Mouse (Mus musculus) limb, embryonic 13.5 days (tissue): Measurements from ENCODE around the gene Paics. TPM values are rescaled to one million over a fixed set of nuclear protein-coding genes. Genes with fewer than 3 reads are reported as not detected.

Experiments used
- ATAC-seq: fragments of 200-750 bp; cut with Nextera tagmentation; 2 replicates; pipeline ENCODE4 v1.8.0; 2017; ENCODE audit warnings: low read depth, moderate number of reproducible peaks, moderate TSS enrichment; ENCODE audit not compliant: low FRiP score
- H3K27ac ChIP-seq: fragments of 300-500 bp; sonication (generic); 2 replicates; pipeline ENCODE4 v1.5.1; 2015; ENCODE audit warnings: inconsistent platforms, mild to moderate bottlenecking, moderate library complexity
- H3K27me3 ChIP-seq: fragments of 300-500 bp; sonication (generic); 2 replicates; pipeline ENCODE4 v1.6.1; 2015; ENCODE audit warnings: mild to moderate bottlenecking, inconsistent platforms
- H3K36me3 ChIP-seq: fragments of 300-500 bp; sonication (generic); 2 replicates; pipeline ENCODE4 v1.6.1; 2015; ENCODE audit warnings: inconsistent platforms, mild to moderate bottlenecking, moderate library complexity
- H3K4me1 ChIP-seq: fragments of 300-500 bp; sonication (generic); 2 replicates; pipeline ENCODE4 v1.6.1; 2015; ENCODE audit warnings: inconsistent platforms
- H3K4me2 ChIP-seq: fragments of 300-500 bp; sonication (generic); replicated peaks from 2 replicates; pipeline ENCODE4 v1.6.1; 2015; ENCODE audit warnings: inconsistent platforms, mild to moderate bottlenecking, moderate library complexity
- H3K4me3 ChIP-seq: fragments of 300-500 bp; sonication (generic); 2 replicates; pipeline ENCODE4 v1.5.1; 2015; ENCODE audit warnings: moderate library complexity, mild to moderate bottlenecking, inconsistent platforms
- H3K9ac ChIP-seq: fragments of 300-500 bp; sonication (generic); 2 replicates; pipeline ENCODE4 v1.6.1; 2015; ENCODE audit warnings: mild to moderate bottlenecking, inconsistent platforms
- H3K9me3 ChIP-seq: fragments of 300-500 bp; sonication (generic); 2 replicates; pipeline ENCODE4 v1.6.1; 2016; ENCODE audit warnings: inconsistent platforms
- WGBS: fragments of 180-500 bp; shearing (Covaris S2); methylation state at CpG from one replicate; pipeline ENCODE4 v1.1.7; 2015; 5-methylcytosine and 5-hydroxymethylcytosine counted together
- polyA plus RNA-seq: library from polyadenylated mRNA; unstranded; fragments of >200 nt; fragmentation: Nextera tagmentation; extraction: Ambion mirVana; gene quantifications from 2 replicates; pipeline ENCODE4 v1.2.1, GENCODE M21; 2015

The Paics gene
- polyA plus RNA-seq, 1 experiment from 2014 or later, result 323 TPM

DNA sequence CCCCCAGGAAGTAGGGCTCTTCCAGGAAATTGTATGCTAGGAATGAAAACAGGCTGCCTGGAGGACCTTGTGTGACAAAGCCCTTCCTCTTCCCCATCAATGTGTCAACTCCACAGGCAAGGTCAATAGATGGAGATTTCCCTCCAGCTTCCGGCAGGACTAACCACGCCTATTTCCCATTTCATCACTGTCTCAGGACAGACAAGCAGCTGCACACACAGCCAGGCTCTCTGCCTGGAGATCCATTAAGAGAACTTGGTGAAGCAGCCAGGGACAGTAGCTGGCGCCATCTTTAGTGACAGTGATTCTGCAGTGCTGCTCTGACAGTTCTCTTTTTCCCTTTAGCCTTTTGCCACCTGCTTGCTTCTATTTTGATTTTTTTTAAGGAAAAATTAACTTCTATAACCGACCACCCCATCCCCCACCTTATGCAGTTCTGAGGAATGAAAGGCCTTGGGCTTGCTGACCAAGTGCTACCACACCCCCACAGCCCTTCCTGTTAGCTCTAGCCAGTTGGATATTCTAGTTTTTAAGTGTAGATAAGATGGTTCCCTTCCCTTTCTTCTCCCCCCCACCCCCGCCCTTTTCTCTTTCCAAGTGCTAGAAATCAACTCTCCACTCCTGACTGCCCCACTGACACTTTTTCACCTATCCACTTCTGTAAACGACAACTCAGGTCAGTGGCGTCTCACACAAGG, 21.8 kb upstream of the Paics start:
- no peak overlapping the region for H3K4me2 ChIP-seq
- ATAC-seq, result no peak

DNA sequence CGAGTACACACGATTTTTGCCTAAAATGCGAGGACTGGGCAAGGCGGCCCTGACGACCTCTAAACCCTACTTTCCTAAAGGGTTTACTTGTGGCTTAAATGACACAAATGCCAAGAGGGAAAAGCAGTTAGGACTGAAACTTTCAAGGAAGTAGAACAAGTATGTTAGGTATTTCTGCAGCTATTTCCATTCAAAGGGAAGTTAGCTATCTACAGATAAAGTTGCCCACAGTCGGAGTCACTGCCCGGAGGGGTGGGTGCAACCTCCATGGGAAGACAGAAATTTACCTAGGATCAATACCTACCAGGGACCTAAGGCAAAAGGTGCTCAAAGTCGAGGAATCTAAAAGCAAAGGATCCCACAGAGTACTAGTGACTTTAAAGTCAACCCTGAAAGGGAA, 11.4 kb upstream of the Paics start:
- no peak overlapping the region for H3K4me3 ChIP-seq
- WGBS, result 94% methylated on average over 8 of the region's 8 CpGs
- H3K27ac ChIP-seq, result no peak overlapping the region
- ATAC-seq, result no peak
- H3K4me2 ChIP-seq, result no peak overlapping the region
- peaks cover under 1% of the 10 kb centered on the region; the same call in 1 of the 2 replicates for H3K4me1 ChIP-seq
- H3K9me3 ChIP-seq, result no peaks in the 10 kb centered on the region
- H3K9ac ChIP-seq, result no peak overlapping the region
- H3K27me3 ChIP-seq, result no peaks in the 10 kb centered on the region
- H3K36me3 ChIP-seq, result peaks cover 14% of the 10 kb centered on the region

More for the DNA sequence above, 21.8 kb upstream of the Paics start:
- peaks cover 18% of the 10 kb centered on the region for H3K4me1 ChIP-seq
- 74% methylated on average over 7 of the region's 7 CpGs for WGBS
- peaks cover 28% of the 10 kb centered on the region for H3K36me3 ChIP-seq
- no peak overlapping the region for H3K4me3 ChIP-seq
- H3K27me3 ChIP-seq, result no peaks in the 10 kb centered on the region
- H3K27ac ChIP-seq, result no peak overlapping the region; the same call in 1 of the 2 replicates
- no peaks in the 10 kb centered on the region for H3K9me3 ChIP-seq
- no peak overlapping the region for H3K9ac ChIP-seq

DNA sequence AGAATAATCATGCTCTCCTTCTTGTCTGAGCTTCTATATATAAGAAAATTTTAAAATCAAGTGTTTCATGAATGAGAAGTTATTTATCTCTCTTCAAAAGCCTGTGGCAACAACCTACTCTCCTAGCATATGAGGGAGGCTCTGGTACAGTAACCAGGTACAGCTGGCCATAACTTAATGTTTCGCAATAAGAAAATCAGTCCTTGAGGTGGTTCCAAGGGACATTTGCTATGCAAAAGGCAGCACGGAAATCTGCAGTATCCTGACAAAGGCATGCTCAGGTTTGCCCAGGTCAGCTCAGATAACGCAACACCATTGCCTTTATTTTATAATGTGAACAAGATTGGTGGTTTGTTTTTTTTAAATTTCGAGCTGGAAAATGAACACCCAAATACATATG, 9.1 kb upstream of the Paics start:
- 83% methylated on average over 4 of the region's 4 CpGs for WGBS
- no peak for ATAC-seq

DNA sequence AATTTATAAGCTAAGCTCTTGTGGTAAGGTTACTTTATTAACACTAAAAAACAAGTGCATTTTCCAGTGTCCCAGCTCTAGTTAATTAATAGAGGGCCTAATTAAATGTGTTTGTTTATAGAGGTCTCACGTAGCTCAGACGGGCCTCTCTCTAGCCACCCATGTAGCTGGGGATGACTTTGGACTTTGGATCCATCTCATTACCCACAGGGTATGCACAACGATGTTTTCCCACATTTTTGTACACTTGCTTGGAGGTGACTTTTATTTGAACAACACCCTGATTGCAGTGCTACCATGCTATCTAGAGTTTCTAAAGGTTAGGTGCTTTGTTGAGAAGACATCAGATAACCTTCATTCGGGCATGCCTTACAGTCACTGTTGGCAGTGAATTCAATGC, 8.6 kb upstream of the Paics start:
- H3K9ac ChIP-seq, result no peak overlapping the region

More for the DNA sequence above, 9.1 kb upstream of the Paics start:
- Histone ChIP-seq H3K9me3 (no peaks in the 10 kb centered on the region), H3K9ac (no peak overlapping the region), H3K4me1 (peaks cover 14% of the 10 kb centered on the region), H3K27me3 (no peaks in the 10 kb centered on the region), H3K27ac (no peak overlapping the region), H3K4me3 (no peak overlapping the region), H3K4me2 (no peak overlapping the region), H3K36me3 (peaks cover 21% of the 10 kb centered on the region)

DNA sequence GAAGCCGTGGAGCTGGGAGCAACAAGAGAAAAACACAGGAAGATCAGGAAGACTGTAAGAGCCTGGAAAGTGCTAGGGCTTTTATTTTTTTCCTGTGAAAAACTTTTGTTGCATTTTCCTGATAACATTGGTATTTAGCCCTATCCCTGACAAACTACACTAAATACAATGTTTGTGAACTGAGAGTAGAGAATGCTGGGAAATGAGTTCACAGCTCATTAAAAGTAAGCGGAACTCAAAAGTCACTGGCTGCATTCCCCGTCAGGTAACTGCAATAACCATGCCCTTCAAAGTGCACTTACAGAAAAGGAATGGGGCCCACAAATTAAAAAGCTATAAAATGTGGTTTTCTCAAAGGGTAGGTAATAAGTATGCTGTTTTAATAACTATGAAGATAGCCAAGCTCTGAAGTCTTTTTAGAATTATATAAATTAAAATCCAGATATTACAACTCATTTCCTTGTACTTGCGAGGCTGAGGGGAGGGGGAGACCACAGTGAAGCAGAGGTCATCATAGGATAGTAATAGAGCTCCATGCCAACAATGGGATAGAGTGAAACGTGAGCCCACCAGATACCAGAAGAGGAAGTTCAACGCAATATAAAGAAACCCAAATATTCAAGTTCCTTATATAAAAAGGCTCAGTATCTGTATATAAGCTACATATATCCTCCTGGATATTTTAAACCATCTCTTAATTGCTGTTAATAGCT, 6.0 kb upstream of the Paics start:
- Histone ChIP-seq H3K36me3 (peaks cover 20% of the 10 kb centered on the region), H3K27me3 (no peaks in the 10 kb centered on the region), H3K9me3 (no peaks in the 10 kb centered on the region), H3K27ac (no peak overlapping the region), H3K9ac (no peak overlapping the region), H3K4me1 (peaks cover 27% of the 10 kb centered on the region), H3K4me3 (no peak overlapping the region), H3K4me2 (no peak overlapping the region)
- no peak for ATAC-seq
- WGBS, result 38% methylated on average over 6 of the region's 6 CpGs

More for the DNA sequence above, 8.6 kb upstream of the Paics start:
- no peak for ATAC-seq
- WGBS, result 77% methylated on average over 4 of the region's 4 CpGs
- peaks cover 18% of the 10 kb centered on the region for H3K4me1 ChIP-seq
- H3K4me3 ChIP-seq, result no peak overlapping the region
- no peaks in the 10 kb centered on the region for H3K9me3 ChIP-seq
- no peak overlapping the region for H3K27ac ChIP-seq
- no peaks in the 10 kb centered on the region for H3K27me3 ChIP-seq
- no peak overlapping the region for H3K4me2 ChIP-seq
- peaks cover 21% of the 10 kb centered on the region for H3K36me3 ChIP-seq

DNA sequence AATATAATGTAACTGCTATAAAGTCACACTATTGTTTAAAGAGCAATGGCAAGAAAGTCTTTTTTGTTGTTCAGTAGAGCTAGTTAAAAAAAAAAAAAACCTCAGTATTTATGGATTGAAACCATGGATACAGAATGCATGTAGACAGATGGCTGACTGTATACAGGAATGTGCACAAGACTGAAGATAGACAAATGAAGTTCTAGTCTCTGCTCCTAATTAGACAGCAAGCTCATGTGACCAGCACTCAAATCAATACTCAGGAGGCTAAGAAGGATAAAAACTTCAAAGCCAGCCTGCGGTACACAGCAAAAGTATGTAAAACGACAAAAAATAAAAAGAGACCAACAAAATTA, 5.5 kb upstream of the Paics start:
- WGBS, result 63% methylated on average over 2 of the region's 2 CpGs
- H3K27me3 ChIP-seq, result no peaks in the 10 kb centered on the region
- no peaks in the 10 kb centered on the region for H3K9me3 ChIP-seq
- H3K9ac ChIP-seq, result no peak overlapping the region
- peaks cover 16% of the 10 kb centered on the region for H3K36me3 ChIP-seq
- H3K27ac ChIP-seq, result no peak overlapping the region
- peaks cover 30% of the 10 kb centered on the region for H3K4me1 ChIP-seq
- no peak for ATAC-seq
- no peak overlapping the region for H3K4me2 ChIP-seq
- no peak overlapping the region for H3K4me3 ChIP-seq

DNA sequence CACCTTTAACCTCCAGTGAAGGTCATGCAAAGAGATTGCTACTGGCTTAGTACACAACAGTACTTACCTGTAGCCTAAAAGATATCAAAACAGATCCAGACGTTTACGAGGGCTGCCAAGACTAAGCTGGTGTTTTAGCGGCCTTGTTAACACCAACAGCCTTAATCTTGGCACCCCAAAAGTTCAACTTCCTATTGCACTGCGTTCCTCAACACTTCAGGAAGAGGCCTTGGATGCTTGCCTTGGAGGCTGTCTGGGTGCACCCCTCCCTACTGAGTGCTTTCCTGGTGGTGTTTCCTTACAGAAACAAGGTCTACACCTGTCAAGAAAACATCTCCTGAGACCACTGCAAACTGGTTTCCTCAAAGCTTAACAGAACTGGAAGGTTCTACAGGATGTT, 4.0 kb upstream of the Paics start:
- no peak overlapping the region for H3K27ac ChIP-seq
- H3K4me1 ChIP-seq, result peaks cover 30% of the 10 kb centered on the region
- H3K4me2 ChIP-seq, result no peak overlapping the region
- H3K27me3 ChIP-seq, result no peaks in the 10 kb centered on the region
- H3K36me3 ChIP-seq, result peaks cover 14% of the 10 kb centered on the region; the same call in 1 of the 2 replicates
- no peak overlapping the region for H3K9ac ChIP-seq
- H3K9me3 ChIP-seq, result no peaks in the 10 kb centered on the region
- ATAC-seq, result no peak
- WGBS, result 74% methylated on average over 4 of the region's 4 CpGs
- H3K4me3 ChIP-seq, result no peak overlapping the region

DNA sequence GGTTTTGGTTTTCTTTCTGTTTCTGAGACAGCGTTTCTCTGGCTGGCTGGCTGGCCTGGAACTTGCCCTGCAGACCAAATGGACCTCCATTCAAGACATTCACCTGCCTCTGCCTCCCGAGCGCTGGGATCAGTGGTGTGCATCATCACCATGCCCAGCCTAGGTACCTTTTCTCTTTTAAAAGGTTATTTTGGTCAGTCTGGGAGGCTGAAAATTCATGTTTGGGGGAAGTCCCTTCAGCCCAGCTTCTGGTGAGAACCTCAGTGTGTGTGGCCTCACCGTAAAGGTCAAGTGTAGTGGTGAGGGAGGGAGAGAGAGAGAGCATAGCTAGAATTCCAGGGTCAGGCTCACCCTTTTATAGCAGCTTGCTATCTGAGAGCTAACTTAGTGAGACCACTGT, 3.3 kb upstream of the Paics start:
- H3K4me3 ChIP-seq, result no peak overlapping the region
- no peak overlapping the region for H3K27ac ChIP-seq
- H3K9ac ChIP-seq, result no peak overlapping the region
- no peaks in the 10 kb centered on the region for H3K27me3 ChIP-seq
- H3K4me1 ChIP-seq, result peaks cover 36% of the 10 kb centered on the region
- WGBS, result 96% methylated on average over 4 of the region's 4 CpGs
- H3K4me2 ChIP-seq, result no peak overlapping the region
- H3K9me3 ChIP-seq, result no peaks in the 10 kb centered on the region
- no peak for ATAC-seq
- H3K36me3 ChIP-seq, result peaks cover 14% of the 10 kb centered on the region; the same call in 1 of the 2 replicates

DNA sequence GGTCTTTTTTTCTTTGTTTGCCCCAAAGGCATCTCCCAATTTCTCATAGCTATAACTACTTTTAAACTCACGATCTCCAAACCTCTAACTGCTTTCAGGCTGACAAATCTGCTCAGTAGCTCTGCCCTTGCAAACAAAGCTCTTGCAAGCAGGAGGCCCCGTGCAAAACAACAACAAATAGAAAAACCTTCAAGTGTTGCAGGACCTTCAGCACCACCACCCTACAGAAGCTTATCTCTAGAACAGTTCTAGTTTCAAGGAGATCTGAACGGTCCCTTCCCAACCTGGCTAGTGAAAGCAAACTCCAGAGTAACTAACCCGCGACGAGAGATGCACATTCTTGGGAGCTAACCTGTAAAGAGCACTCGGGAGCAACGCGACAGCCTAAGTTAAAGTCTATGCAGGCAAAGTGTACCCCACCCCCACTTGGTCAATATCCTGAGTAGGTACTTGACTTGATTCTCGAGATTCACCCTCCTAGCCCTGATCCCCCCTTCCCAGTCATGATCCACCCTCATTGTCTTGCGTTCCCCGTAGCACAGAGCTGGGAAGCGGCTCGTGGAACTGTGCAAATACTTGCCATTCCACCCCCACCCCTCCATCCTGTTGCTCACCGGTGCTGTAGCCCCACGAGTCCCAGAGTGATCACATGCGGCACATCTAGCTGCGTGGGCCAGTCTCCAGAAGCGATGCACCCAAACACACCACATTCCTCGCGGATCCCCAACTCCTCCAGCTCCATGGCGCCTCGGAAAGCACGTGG, 583 bp upstream of the Paics start:
- peak overlapping the region; percentile 74 for H3K9ac ChIP-seq
- H3K9me3 ChIP-seq, result no peaks in the 10 kb centered on the region
- H3K4me2 ChIP-seq, result peak overlapping the region; percentile 88
- H3K36me3 ChIP-seq, result peaks cover 25% of the 10 kb centered on the region
- peaks cover 54% of the 10 kb centered on the region for H3K4me1 ChIP-seq
- peak overlapping the region; percentile 82 for H3K4me3 ChIP-seq
- peak overlapping the region; percentile 91 for H3K27ac ChIP-seq
- WGBS, result under 1% methylated on average over 24 of the region's 24 CpGs
- ATAC-seq, result no peak
- H3K27me3 ChIP-seq, result no peaks in the 10 kb centered on the region

DNA sequence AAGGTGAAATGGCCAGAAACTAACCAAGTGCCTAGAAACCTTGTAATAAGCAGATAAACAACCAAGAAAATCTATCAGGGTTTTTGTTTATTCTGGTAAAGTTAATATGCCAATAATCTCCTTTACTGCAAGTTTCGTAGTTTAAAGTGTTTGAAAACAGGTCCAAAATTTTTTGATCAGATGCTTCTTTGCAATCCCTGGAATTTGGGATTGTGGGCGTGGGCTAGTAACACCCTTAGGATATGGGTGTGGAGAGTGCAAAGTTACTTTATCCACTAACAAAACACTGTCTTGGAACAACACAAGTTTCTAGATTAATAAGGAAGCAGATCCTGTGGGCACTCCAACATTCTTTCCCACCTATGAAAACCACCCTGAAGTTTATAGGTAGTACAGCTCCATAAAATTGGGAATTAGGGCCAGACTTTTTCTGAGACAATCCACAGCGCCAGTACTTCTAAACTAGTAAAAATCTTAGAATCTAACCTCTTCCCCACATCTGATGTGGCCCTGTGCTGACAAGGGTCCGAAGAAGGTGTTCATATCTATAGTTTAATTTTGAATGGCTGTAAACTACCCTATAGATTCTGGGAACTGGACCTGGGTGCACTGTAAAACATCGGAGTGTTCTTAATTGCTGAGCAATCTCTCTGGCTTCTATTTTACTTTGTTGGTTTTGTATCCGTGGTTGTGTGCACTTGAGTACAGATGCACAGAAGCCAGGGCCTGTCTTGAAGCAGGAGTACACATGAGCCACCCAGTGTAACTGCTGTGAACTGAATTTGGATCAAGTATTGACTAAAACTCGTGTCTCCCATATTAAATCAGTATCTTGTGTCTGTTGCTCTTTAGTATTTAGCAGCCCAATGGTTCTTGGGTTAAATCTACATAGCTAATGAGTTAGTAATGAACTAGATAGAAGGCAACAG, 1.3 kb downstream of the Paics start:
- Histone ChIP-seq H3K4me3 (peak overlapping the region; percentile 82), H3K9ac (peak overlapping the region; percentile 78), H3K9me3 (no peaks in the 10 kb centered on the region), H3K36me3 (peaks cover 31% of the 10 kb centered on the region), H3K27me3 (no peaks in the 10 kb centered on the region), H3K27ac (peak overlapping the region; percentile 91), H3K4me2 (peak overlapping the region; percentile 88), H3K4me1 (peaks cover 45% of the 10 kb centered on the region)
- WGBS, result 8% methylated on average over 7 of the region's 7 CpGs
- ATAC-seq, result no peak

DNA sequence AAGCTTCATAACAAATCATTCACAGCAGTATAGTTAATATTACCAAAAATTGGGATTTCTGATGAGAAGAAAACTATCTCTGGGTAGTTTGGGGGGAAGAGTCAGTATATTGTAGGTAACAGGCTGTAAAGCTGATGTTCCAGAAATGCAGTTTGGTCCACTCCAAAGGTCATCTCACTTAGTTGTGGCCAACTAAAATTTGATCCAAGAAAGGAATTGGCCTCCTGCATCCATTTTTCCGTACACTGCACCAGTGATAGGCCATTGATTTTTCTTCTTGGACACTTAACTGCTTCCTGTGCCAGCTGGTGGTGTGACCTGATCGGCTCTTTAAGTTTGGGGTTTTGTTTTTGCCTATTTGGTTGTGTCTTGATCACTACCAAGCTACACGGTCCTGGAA, 2.7 kb downstream of the Paics start:
- H3K4me2 ChIP-seq, result peak overlapping the region; percentile 12; the same call in 1 of the 2 replicates
- H3K4me3 ChIP-seq, result no peak overlapping the region

More for the DNA sequence above, 2.7 kb downstream of the Paics start:
- Histone ChIP-seq H3K36me3 (peaks cover 38% of the 10 kb centered on the region), H3K27me3 (no peaks in the 10 kb centered on the region), H3K4me1 (peaks cover 45% of the 10 kb centered on the region), H3K9ac (no peak overlapping the region), H3K9me3 (no peaks in the 10 kb centered on the region), H3K27ac (0 out of 2 replicates have a peak overlapping the region, but pooled peaks have one; percentile 7)
- WGBS, result 79% methylated on average over 3 of the region's 3 CpGs
- ATAC-seq, result no peak
